Mouse (Mus musculus) ES-E14 (cell line): ENCODE measurements around the gene Dst. TPM values are rescaled to one million over a fixed set of nuclear protein-coding genes. Genes with fewer than 3 reads are reported as not detected.

ENCODE experiments used
- DNase-seq: peaks from one replicate; pipeline ENCODE4 v3.0.0-alpha.2; 2013; ENCODE audit warnings: low read depth, low spot score
- H3K27ac ChIP-seq: 2 replicates; pipeline ENCODE4 v1.5.1; 2012; ENCODE audit warnings: low read depth, mild to moderate bottlenecking, low read length, moderate library complexity, mixed read lengths; ENCODE audit not compliant: poor library complexity, insufficient read depth, severe bottlenecking
- H3K36me3 ChIP-seq: 2 replicates; pipeline ENCODE4 v1.6.1; 2012; ENCODE audit warnings: mild to moderate bottlenecking, low read length, moderate library complexity, mixed read lengths; ENCODE audit not compliant: control insufficient read depth, poor library complexity, insufficient read depth, severe bottlenecking
- H3K4me1 ChIP-seq, 2 experiments: fragments of 150-350 bp in 1 of 2; sonication (generic) in 1 of 2; 2 replicates each; pipeline ENCODE4 v1.6.1; 2012; ENCODE audit warnings: low read length in 2 of 2, mild to moderate bottlenecking in 1 of 2, mixed read lengths in 1 of 2; ENCODE audit not compliant: control insufficient read depth in 2 of 2, insufficient read depth in 2 of 2, poor library complexity in 1 of 2
- H3K4me3 ChIP-seq, 2 experiments: fragments of 150-350 bp in 1 of 2; sonication (generic) in 1 of 2; 2 replicates each; pipeline ENCODE4 v1.5.1; 2012; ENCODE audit warnings: low read length in 2 of 2, low read depth in 1 of 2, mild to moderate bottlenecking in 1 of 2, mixed read lengths in 1 of 2; ENCODE audit not compliant: insufficient read depth in 1 of 2, poor library complexity in 1 of 2, severe bottlenecking in 1 of 2
- H3K9ac ChIP-seq: 2 replicates; pipeline ENCODE4 v1.6.1; 2012; ENCODE audit warnings: low read depth, mild to moderate bottlenecking, low read length, mixed read lengths; ENCODE audit not compliant: poor library complexity, insufficient read depth, severe bottlenecking
- H3K9me3 ChIP-seq: fragments of 150-350 bp; sonication (generic); 2 replicates; pipeline ENCODE4 v1.6.1; 2012; ENCODE audit warnings: low read depth, mild to moderate bottlenecking, low read length; ENCODE audit not compliant: control insufficient read depth, insufficient read depth
- CHD2 ChIP-seq: IDR thresholded peaks from 2 replicates; pipeline ENCODE4 v1.6.1; 2014; ENCODE audit warnings: mild to moderate bottlenecking, low read depth, low read length, inconsistent platforms
- HCFC1 ChIP-seq: IDR thresholded peaks from 2 replicates; pipeline ENCODE4 v1.6.1; 2012; ENCODE audit warnings: low read length, inconsistent platforms, borderline replicate concordance; ENCODE audit not compliant: insufficient read depth
- MAFK ChIP-seq: IDR thresholded peaks from 2 replicates; pipeline ENCODE4 v1.6.1; 2014; ENCODE audit warnings: mild to moderate bottlenecking, low read depth, low read length, inconsistent platforms; ENCODE audit not compliant: insufficient read depth
- ZC3H11A ChIP-seq: IDR thresholded peaks from 2 replicates; pipeline ENCODE4 v1.6.1; 2012; ENCODE audit warnings: low read depth, mild to moderate bottlenecking, inconsistent platforms, low read length, borderline replicate concordance
- ZNF384 ChIP-seq: IDR thresholded peaks from 2 replicates; pipeline ENCODE4 v1.6.1; 2012; ENCODE audit warnings: low read depth, low read length, inconsistent platforms
- in situ Hi-C, 2 experiments: fragments of 600-800 bp; cut with MboI; formaldehyde crosslinking; loops; one replicate each; pipeline ENCODE4 v1.15.1; 2025; ENCODE audit warnings: low sequenced_read_pairs in 2 of 2, inconsistent platforms in 1 of 2; ENCODE audit not compliant: unreplicated experiment in 2 of 2
- total RNA-seq: library from RNA; depleted of rRNA; stranded (reverse); fragments of 300-350 nt; gene quantifications from 2 replicates; pipeline ENCODE4 v1.2.3, GENCODE M21; 2012

Dst gene
- total RNA-seq, 1 experiment: 186 TPM

DNA sequence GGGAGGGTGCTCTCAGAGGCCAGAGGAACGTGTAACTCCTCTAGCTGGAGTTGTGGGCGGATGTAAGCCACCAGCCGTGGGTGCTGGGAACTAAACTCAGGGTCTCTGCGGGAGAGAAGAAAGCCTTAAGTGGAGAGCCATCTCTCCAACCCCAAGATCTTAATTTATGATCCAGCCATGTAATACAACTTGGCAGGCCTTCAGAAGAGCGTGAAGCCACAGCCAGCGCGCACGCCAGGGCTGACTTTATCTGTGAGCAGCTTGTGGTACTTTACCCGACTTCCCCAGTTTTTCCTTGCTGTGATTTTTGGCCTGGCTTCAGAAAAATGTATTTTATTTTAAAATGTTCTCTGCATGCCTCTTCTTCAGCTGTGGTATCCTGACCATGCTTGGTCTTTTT lies 377.0 kb downstream of the Dst start:
- in situ Hi-C loops: no loop called here
- DNase-seq: no peak

DNA sequence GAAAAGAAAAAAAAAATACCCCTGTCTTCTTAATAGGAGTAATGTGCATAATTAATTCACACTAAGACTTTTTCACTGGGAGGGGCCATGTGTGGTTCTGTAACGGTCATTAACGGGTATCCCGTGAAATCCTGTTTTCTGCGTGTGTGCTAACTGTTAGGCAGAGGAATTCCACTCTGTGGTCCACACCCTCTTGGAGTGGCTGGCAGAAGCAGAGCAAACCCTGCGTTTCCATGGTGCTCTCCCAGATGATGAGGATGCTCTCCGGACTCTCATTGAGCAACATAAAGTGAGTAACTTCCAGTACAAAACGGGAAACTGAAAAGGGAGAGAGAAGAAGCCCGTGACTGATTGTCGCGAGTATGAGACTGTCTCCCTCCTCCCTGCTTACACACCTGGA lies 379.7 kb downstream of the Dst start:
- TF ChIP-seq CHD2: no peak
- TF ChIP-seq ZNF384: no peak
- TF ChIP-seq HCFC1: no peak
- no peak for TF ChIP-seq ZC3H11A
- no peak for TF ChIP-seq MAFK
- peaks cover 43% of the 10 kb centered on the region for H3K36me3 ChIP-seq
- in situ Hi-C loops: no loop called here

More for the DNA sequence above, 377.0 kb downstream of the Dst start:
- Histone ChIP-seq H3K9ac (no peak overlapping the region), H3K27ac (no peak overlapping the region), H3K36me3 (peaks cover 35% of the 10 kb centered on the region), H3K4me1 (no peaks in the 10 kb centered on the region), H3K4me3 (no peak overlapping the region), H3K9me3 (no peaks in the 10 kb centered on the region)
- TF ChIP-seq HCFC1: no peak
- TF ChIP-seq ZC3H11A: no peak
- TF ChIP-seq CHD2: no peak
- TF ChIP-seq ZNF384: no peak

GRCm38 (mm10) chr1:34288181-34288580 lies 380.2 kb downstream of the Dst start:
- no peaks in the 10 kb centered on the region for H3K4me1 ChIP-seq
- in situ Hi-C loops: no loop called here
- DNase-seq: no peak
- H3K36me3 ChIP-seq: peaks cover 47% of the 10 kb centered on the region
- no peak overlapping the region for H3K27ac ChIP-seq
- no peaks in the 10 kb centered on the region for H3K9me3 ChIP-seq
- TF ChIP-seq MAFK: no peak
- no peak for TF ChIP-seq ZNF384
- no peak for TF ChIP-seq HCFC1
- TF ChIP-seq ZC3H11A: no peak
- TF ChIP-seq CHD2: no peak
- no peak overlapping the region for H3K9ac ChIP-seq
- no peak overlapping the region for H3K4me3 ChIP-seq

More for the DNA sequence above, 379.7 kb downstream of the Dst start:
- DNase-seq: no peak
- Histone ChIP-seq H3K9ac (no peak overlapping the region), H3K4me3 (no peak overlapping the region), H3K4me1 (no peaks in the 10 kb centered on the region), H3K9me3 (no peaks in the 10 kb centered on the region), H3K27ac (no peak overlapping the region)

GRCm38 (mm10) chr1:34288721-34289471 lies 380.9 kb downstream of the Dst start:
- no peak for TF ChIP-seq ZNF384
- no peak for TF ChIP-seq HCFC1
- TF ChIP-seq CHD2: no peak
- no peak for TF ChIP-seq ZC3H11A
- no peak for TF ChIP-seq MAFK
- in situ Hi-C loops: no loop called here
- H3K4me3 ChIP-seq: no peak overlapping the region

GRCm38 (mm10) chr1:34289472-34289748 lies 381.4 kb downstream of the Dst start:
- no peak overlapping the region for H3K4me3 ChIP-seq
- H3K9ac ChIP-seq: no peak overlapping the region
- in situ Hi-C loops: no loop called here
- H3K36me3 ChIP-seq: peaks cover 50% of the 10 kb centered on the region
- H3K9me3 ChIP-seq: no peaks in the 10 kb centered on the region
- DNase-seq: no peak
- no peaks in the 10 kb centered on the region for H3K4me1 ChIP-seq
- no peak for TF ChIP-seq ZC3H11A
- TF ChIP-seq CHD2: no peak
- TF ChIP-seq MAFK: no peak
- no peak overlapping the region for H3K27ac ChIP-seq

More at GRCm38 (mm10) chr1:34288721-34289471, 380.9 kb downstream of the Dst start:
- no peak overlapping the region for H3K27ac ChIP-seq
- H3K4me1 ChIP-seq: no peaks in the 10 kb centered on the region
- H3K36me3 ChIP-seq: peaks cover 53% of the 10 kb centered on the region
- H3K9me3 ChIP-seq: no peaks in the 10 kb centered on the region
- no peak overlapping the region for H3K9ac ChIP-seq
- DNase-seq: no peak
